12 mouse cellular contexts compared by ENCODE assay signal in genomic region chr8:107498390-107498789, GRCm38 (mm10).
DNase-seq lines count a peak whose midpoint lies in the region; ATAC-seq and TF ChIP-seq lines count a peak whose summit lies in the region.
"Had no signal": no experiment of that assay in that cellular context is flagged by ENCODE, and none has a peak within 500 bp of the region (broad histone marks: within the 10 kb centered on the region; RNA-seq: fewer than 3 reads in every experiment).

No protein-coding gene starts in this region.

- peak overlapping the region; percentile 47 for H3K27ac ChIP-seq in heart, adult 2 months
- H3K27ac ChIP-seq in lung, embryonic 14.5 days (ENCODE audit: low read depth) = no peak overlapping the region
- H3K27ac ChIP-seq in embryonic facial prominence, embryonic 10.5 days (replicated peaks) = peak overlapping the region; percentile 60
- no peak overlapping the region for H3K27ac ChIP-seq in forebrain, embryonic 10.5 days

- H3K9me3 ChIP-seq in lung, embryonic 14.5 days (ENCODE audit: low read depth, low read length) = no peaks in the 10 kb centered on the region
- H3K9me3 ChIP-seq in embryonic facial prominence, embryonic 10.5 days = no peaks in the 10 kb centered on the region
- no peaks in the 10 kb centered on the region for H3K9me3 ChIP-seq in forebrain, embryonic 10.5 days

- H3K4me1 ChIP-seq in heart, adult 2 months (ENCODE audit: control insufficient read depth, insufficient read depth, low read length) = peaks cover 5% of the 10 kb centered on the region
- peaks cover 18% of the 10 kb centered on the region for H3K4me1 ChIP-seq in lung, embryonic 14.5 days (ENCODE audit: insufficient read depth)
- peaks cover 2% of the 10 kb centered on the region; the same call in 1 of the 2 replicates for H3K4me1 ChIP-seq in lung, adult 2 months (ENCODE audit: control insufficient read depth, insufficient read depth, low read length)
- H3K4me1 ChIP-seq in embryonic facial prominence, embryonic 10.5 days = peaks cover 60% of the 10 kb centered on the region
- H3K4me1 ChIP-seq in forebrain, embryonic 10.5 days = peaks cover 27% of the 10 kb centered on the region

- DNase-seq in heart, adult 2 months = no peak
- no peak for DNase-seq in heart, postnatal 25 days (ENCODE audit: low spot score)
- DNase-seq in lung, embryonic 14.5 days = no peak
- DNase-seq in lung, adult 2 months = no peak
- no peak for DNase-seq in embryonic facial prominence, embryonic 10.5 days (ENCODE audit: low spot score)
- no peak for DNase-seq in layer of hippocampus, postnatal 14 days (ENCODE audit: low spot score in 2 of 2)
- DNase-seq in forebrain, embryonic 10.5 days (ENCODE audit: extremely low spot score, low spot score) = no peak
- DNase-seq: gastrocnemius, postnatal 10 days; kidney, adult 8-10 months; right cerebral cortex, postnatal 14 days had no signal

- no peaks in the 10 kb centered on the region for H3K27me3 ChIP-seq in heart, adult 2 months (ENCODE audit: control insufficient read depth, insufficient read depth, low read length)
- no peaks in the 10 kb centered on the region for H3K27me3 ChIP-seq in lung, embryonic 14.5 days (ENCODE audit: insufficient read depth, low read length)
- H3K27me3 ChIP-seq in embryonic facial prominence, embryonic 10.5 days (replicated peaks; ENCODE audit: low read depth, poor library complexity, severe bottlenecking) = no peaks in the 10 kb centered on the region
- H3K27me3 ChIP-seq in myocyte (ENCODE audit: control insufficient read depth, insufficient read depth, insufficient read length) = no peaks in the 10 kb centered on the region
- H3K27me3 ChIP-seq in forebrain, embryonic 10.5 days (ENCODE audit: poor library complexity, severe bottlenecking) = no peaks in the 10 kb centered on the region

- intact Hi-C loops in heart, adult 2 months (cut with DNase I) = loop anchor here (5.0 kb wide), 1 partner anchor 44 kb away; no protein-coding TSS in a partner anchor
- intact Hi-C loops in heart, postnatal 25 days (cut with DNase I) = no loop called here

- no peak for TF ChIP-seq POLR2A in heart, adult 2 months (IDR thresholded peaks at IDR 0.05; ENCODE audit: insufficient read depth, low read depth, low read length)
- no peak for TF ChIP-seq POLR2A in lung, adult 2 months (IDR thresholded peaks at IDR 0.05; ENCODE audit: borderline replicate concordance, extremely low read depth, low read depth, low read length)
- TF ChIP-seq POLR2A in myocyte (IDR thresholded peaks at IDR 0.05; ENCODE audit: insufficient read length, low read depth) = no peak

- no peak overlapping the region for H3ac ChIP-seq in myocyte (ENCODE audit: control insufficient read depth, insufficient read length)

- no peak for TF ChIP-seq EP300 in heart, adult 2 months (IDR thresholded peaks at IDR 0.05; ENCODE audit: insufficient read depth, low read depth, low read length)

- no peak for ATAC-seq in lung, embryonic 14.5 days (ENCODE audit: insufficient read depth)
- ATAC-seq: CD4-positive, CD25-positive, alpha-beta regulatory T cell, adult 4 months had no signal

- H3K4me3 ChIP-seq in heart, adult 2 months = no peak overlapping the region
- H3K4me3 ChIP-seq in lung, embryonic 14.5 days (ENCODE audit: low read depth, low read length) = no peak overlapping the region
- no peak overlapping the region for H3K4me3 ChIP-seq in lung, adult 2 months (replicated peaks; ENCODE audit: extremely low read depth, low read depth, low read length)
- H3K4me3 ChIP-seq in embryonic facial prominence, embryonic 10.5 days = no peak overlapping the region
- H3K4me3 ChIP-seq in myocyte = no peak overlapping the region
- no peak overlapping the region for H3K4me3 ChIP-seq in forebrain, embryonic 10.5 days

- H3K4me2 ChIP-seq in lung, embryonic 14.5 days = no peak overlapping the region
- H3K4me2 ChIP-seq in myocyte (ENCODE audit: low read depth) = peak overlapping the region; percentile 46

- H3K36me3 ChIP-seq in heart, adult 2 months (ENCODE audit: control insufficient read depth, insufficient read depth, low read length) = no peaks in the 10 kb centered on the region
- H3K36me3 ChIP-seq in lung, embryonic 14.5 days (ENCODE audit: insufficient read depth) = no peaks in the 10 kb centered on the region
- no peaks in the 10 kb centered on the region; the same call in 1 of the 2 replicates for H3K36me3 ChIP-seq in embryonic facial prominence, embryonic 10.5 days (replicated peaks)
- H3K36me3 ChIP-seq in myocyte (ENCODE audit: control insufficient read depth, insufficient read depth) = no peaks in the 10 kb centered on the region
- H3K36me3 ChIP-seq in forebrain, embryonic 10.5 days (replicated peaks) = no peaks in the 10 kb centered on the region

- no peaks in the 10 kb centered on the region for H3K79me2 ChIP-seq in heart, adult 2 months (replicated peaks; ENCODE audit: control insufficient read depth, insufficient read depth, low read length)
- H3K79me2 ChIP-seq in myocyte (ENCODE audit: control insufficient read depth, insufficient read depth) = no peaks in the 10 kb centered on the region

- 79% methylated on average over 1 of the region's 1 CpGs for WGBS in heart, adult 2 months
- 67% methylated on average over 1 of the region's 1 CpGs for WGBS in lung, embryonic 14.5 days
- WGBS in lung, adult 2 months = 78% methylated on average over 1 of the region's 1 CpGs
- WGBS in embryonic facial prominence, embryonic 10.5 days = 52% methylated on average over 1 of the region's 1 CpGs
- 51% methylated on average over 1 of the region's 1 CpGs for WGBS in forebrain, embryonic 10.5 days

- H3K9ac ChIP-seq in heart, adult 2 months (ENCODE audit: low read depth, low read length) = no peak overlapping the region
- no peak overlapping the region for H3K9ac ChIP-seq in lung, embryonic 14.5 days

- TF ChIP-seq CTCF in heart, adult 2 months (IDR thresholded peaks at IDR 0.05) = peak; percentile 33
- TF ChIP-seq CTCF in lung, embryonic 14.5 days (IDR thresholded peaks at IDR 0.05; ENCODE audit: low read depth) = 0 out of 2 replicates have a peak, but pooled peaks have one; percentile 27
- TF ChIP-seq CTCF in lung, adult 2 months (IDR thresholded peaks at IDR 0.05; ENCODE audit: insufficient read depth, low read length) = no peak

TF ChIP-seq in myocyte, 11 proteins besides CTCF, POLR2A, EP300 and RAD21:
- no peak for TF ChIP-seq MAX (IDR thresholded peaks at IDR 0.05; ENCODE audit: low read depth)
- no peak for TF ChIP-seq POLR2AphosphoS2 (IDR thresholded peaks at IDR 0.05; ENCODE audit: insufficient read length, low read depth)
- no peak for TF ChIP-seq MYOG (IDR thresholded peaks at IDR 0.05; ENCODE audit: control insufficient read depth in 1 of 3, insufficient read depth in 1 of 3, insufficient read length in 2 of 3, low read depth in 2 of 3)
- TF ChIP-seq SRF (IDR thresholded peaks at IDR 0.05; ENCODE audit: control insufficient read depth, insufficient read length, low read depth) = no peak
- TF ChIP-seq REST (IDR thresholded peaks at IDR 0.05; ENCODE audit: insufficient read depth, insufficient read length) = no peak
- TF ChIP-seq USF1 (IDR thresholded peaks at IDR 0.05; ENCODE audit: low read depth) = no peak
- no peak for TF ChIP-seq MYOD1 (IDR thresholded peaks at IDR 0.05; ENCODE audit: control insufficient read depth in 1 of 3, insufficient read length in 2 of 3, low read depth in 2 of 3)
- TF ChIP-seq TCF12 (IDR thresholded peaks at IDR 0.05; ENCODE audit: insufficient read depth, poor library complexity, severe bottlenecking) = no peak
- no peak for TF ChIP-seq CEBPB (IDR thresholded peaks at IDR 0.05; ENCODE audit: insufficient read depth, poor library complexity, severe bottlenecking)
- no peak for TF ChIP-seq E2F4 (IDR thresholded peaks at IDR 0.05; ENCODE audit: insufficient read depth)
- no peak for TF ChIP-seq TCF3 (IDR thresholded peaks at IDR 0.05; ENCODE audit: insufficient read length, low read depth)

Comparison
In these comparisons a context has a peak if more than half of its experiments do, and no peak if none do; other contexts are left out.
1. H3K27ac ChIP-seq: peak in heart, adult 2 months (single experiment) and embryonic facial prominence, embryonic 10.5 days (single experiment); none in lung, embryonic 14.5 days (single experiment) and forebrain, embryonic 10.5 days (single experiment).